Mouse (Mus musculus) adrenal gland, postnatal 25 days (tissue): ENCODE data around the gene Faah. TPM values are rescaled to one million over a fixed set of nuclear protein-coding genes. Genes with fewer than 3 reads are reported as not detected.

Source experiments
- DNase-seq: peaks from one replicate; pipeline ENCODE4 v3.0.0; 2021; ENCODE audit warnings: mixed read lengths
- total RNA-seq: library from RNA; stranded (reverse); gene quantifications from 2 replicates; pipeline ENCODE4 v1.2.3, GENCODE M21; 2021

Faah gene
- total RNA-seq, 1 experiment from 2014 or later, result 3.6 TPM

DNA sequence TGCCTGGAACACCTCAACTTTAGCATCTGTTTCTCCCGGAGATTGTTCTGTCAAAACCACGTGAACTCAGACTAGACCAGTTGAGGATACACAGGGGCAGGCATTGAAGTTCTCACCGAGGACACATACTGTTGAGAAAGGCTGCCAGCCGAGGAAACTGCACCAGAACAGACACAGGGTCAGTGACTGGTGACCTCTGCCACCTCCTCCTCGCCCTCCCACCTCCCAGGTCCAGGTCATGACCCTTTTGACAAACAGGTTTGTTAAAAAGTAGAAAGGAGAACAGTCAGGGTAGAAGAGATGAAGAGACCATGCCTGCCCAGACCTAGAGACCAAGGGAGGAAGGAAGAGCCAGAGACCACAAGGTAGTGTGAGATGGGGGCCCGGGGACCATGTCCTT lies 17.1 kb downstream of the Faah start:
- DNase-seq, result no peak

DNA sequence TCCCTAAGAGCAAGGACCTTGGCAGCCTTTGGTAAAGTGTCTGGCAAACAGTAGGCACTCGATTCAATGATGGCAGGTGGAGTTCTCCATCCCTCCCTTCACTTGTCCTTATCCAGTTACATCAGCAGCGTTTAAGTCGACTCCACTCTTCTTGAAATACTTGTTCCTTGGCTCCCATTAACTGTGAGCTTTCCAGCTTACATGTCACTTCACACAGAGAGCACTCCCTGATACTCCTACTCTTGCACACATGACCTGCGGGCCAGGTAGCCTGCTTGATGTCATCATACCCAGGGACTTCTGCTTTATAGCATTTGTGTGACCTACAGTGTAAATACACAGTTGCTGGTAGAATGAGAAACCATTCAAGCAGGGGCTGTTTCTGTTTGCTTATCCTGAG lies 21.0 kb downstream of the Faah start:
- DNase-seq, result no peak

DNA sequence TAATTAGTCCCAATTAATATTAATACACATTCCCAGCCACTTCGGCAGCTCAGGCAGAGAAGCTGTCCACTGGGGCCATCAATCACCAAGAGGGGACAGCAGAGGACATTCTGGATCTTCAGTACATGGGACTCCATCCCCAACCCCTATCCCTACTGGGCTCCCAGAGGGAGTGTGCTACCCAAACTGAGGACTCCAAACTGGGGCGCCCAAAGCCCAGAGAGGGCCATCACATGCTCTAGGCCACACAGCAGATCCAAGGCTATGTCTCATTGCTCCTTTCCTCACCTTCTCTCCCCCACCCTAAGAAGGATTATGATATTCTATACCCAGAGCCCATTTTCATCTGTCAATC lies 22.4 kb downstream of the Faah start:
- DNase-seq, result no peak

DNA sequence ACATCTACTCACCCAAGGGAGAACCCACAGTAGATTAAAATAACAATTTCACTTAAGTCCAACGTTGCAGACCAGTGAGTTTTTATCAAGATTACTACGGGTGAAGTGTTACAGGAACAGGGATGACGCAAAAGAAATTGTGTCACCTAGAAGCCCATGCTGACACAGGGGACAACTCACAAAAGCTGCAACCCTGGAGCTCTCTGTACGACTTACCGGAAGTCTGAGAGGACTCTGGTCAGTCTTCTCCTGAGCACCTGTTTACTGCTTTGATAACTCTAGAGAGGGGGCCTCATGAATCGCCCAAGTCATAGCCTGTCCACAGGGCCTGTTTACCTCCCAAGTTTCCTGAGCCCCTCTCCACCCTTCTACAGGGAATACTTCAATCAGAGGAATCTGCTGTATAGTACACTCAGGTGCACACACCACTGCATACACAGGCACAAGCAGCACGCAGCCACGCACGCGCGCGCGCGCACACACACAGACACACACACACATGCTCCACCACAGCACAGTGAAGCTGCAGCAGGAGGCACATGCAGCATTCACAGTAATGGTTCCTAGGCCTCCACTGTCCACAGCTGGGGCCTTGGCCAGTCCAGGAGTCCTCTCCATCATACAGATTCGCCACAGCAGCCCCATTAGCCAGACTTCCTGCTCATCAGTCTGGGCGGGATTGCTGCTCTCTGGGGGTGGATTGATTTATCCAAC lies 22.9 kb downstream of the Faah start:
- DNase-seq, result no peak

GRCm38 (mm10) chr4:115989382-115989781 lies 28.3 kb downstream of the Faah start:
- no peak for DNase-seq

- DNase-seq, result no peak
Measured at GRCm38 (mm10) chr4:115987858-115988530, 29.7 kb downstream of the Faah start.

DNA sequence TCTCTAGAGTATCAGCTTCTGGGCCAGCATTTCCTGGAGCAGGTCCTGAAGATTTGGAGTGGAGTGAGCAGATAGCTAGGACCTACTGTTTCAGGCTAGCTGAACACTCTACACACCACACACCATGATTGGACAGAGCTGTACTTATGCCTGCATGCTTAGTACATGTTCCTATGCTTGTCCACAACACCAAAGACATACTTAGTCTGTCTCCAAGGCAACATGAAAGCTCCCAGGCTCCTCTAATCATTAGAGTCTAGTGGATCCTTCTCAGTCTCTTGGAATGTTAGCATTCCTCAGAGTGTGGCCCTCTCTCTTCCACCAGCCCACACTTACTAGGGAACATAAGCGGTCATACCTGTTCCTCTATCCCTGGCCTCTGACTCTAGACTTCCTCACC lies 30.3 kb downstream of the Faah start:
- DNase-seq, result no peak

DNA sequence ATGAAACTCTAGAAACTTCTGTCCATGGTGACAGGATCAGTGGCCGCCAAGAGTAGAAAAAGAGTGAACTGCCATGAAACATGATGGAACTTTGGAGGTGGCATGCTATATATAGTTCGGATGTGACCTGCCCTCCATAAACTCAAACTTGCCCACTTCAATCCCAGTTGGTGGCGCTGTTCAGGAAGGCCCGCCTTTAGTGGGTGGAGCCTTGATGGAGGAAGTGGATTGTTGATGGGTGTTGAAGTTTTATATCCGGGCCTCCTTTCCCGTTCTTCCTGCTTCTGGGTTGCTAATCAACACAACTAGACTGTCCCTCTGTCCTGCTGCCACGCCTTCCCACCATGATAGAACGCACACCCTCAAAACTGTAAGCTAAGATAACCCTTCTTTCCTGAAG lies 32.8 kb downstream of the Faah start:
- no peak for DNase-seq

DNA sequence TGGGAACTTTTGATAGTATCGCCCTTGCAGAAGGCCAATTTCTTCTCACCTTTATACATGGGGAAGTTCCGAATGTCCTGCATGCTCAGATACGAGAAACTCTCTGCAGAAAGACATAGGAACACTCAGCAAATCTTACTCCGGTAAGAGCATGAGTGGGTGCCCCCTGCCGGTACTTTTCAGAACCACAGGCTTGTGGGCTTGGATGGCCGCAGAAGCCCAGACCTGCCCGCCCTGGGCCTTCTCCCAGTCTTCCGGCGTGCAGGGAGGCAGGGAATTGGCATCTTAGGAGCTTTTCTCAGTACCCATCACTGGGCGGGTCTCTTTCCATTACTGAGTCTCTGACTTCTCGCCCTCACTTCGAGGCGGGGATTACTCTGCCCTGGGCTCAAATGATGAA lies 33.6 kb downstream of the Faah start:
- peak; percentile 86 for DNase-seq

GRCm38 (mm10) chr4:115980676-115981075 lies 37.0 kb downstream of the Faah start:
- peak; percentile 55 for DNase-seq

DNA sequence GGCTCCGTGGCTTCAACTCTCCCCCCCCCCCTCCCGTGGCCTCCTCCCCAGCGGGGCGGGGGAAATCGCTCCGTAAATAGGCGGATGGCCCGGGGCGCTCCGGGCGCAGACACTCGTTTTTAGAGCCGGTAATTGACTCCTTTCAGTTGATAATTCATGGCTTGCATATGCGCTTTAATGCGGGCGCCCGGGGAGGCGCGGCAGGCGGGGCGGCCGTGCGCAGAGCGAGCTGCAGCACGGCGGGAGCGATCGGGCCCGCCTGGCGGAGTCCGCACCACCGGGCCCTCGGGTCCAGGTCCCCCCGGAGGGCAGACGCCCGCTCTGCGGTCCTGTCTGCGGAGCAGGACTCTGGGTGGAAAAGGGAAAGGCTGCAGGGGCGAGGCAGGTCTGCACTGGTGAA lies 38.3 kb downstream of the Faah start:
- no peak for DNase-seq

- no peak for DNase-seq
Measured at GRCm38 (mm10) chr4:115978911-115979310, 38.8 kb downstream of the Faah start.

DNA sequence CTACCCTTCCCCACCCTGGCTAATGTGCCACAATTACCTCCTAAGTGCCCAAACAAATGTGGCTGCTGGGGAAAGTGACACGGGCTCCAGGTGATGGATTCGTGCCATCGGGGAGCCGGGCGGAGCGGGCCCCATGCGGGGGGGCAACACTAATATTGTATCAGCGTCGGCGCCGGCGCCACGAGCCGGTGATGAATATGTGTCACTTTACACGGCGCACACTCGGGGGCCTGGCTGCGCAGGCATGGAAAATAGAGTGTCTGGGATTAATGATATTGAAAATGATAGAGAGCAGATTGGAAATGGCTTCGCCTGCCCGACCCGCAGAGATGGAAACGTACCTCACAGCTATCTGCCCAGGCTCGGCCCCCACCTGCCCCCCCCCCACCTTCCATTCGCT lies 45.2 kb downstream of the Faah start:
- DNase-seq, result no peak

- DNase-seq, result no peak
Measured at GRCm38 (mm10) chr4:115964446-115964845, 53.3 kb downstream of the Faah start.

- no peak for DNase-seq
Measured at GRCm38 (mm10) chr4:115963751-115964150, 54.0 kb downstream of the Faah start.

- DNase-seq, result peak; percentile 29
Measured at GRCm38 (mm10) chr4:115962671-115963412, 54.9 kb downstream of the Faah start.

GRCm38 (mm10) chr4:115961991-115962390 lies 55.7 kb downstream of the Faah start:
- no peak for DNase-seq

GRCm38 (mm10) chr4:115959546-115959945 lies 58.2 kb downstream of the Faah start:
- no peak for DNase-seq

GRCm38 (mm10) chr4:115955494-115955775 lies 62.3 kb downstream of the Faah start:
- no peak for DNase-seq

- DNase-seq, result no peak
Measured at GRCm38 (mm10) chr4:115954656-115955493, 62.9 kb downstream of the Faah start.

DNA sequence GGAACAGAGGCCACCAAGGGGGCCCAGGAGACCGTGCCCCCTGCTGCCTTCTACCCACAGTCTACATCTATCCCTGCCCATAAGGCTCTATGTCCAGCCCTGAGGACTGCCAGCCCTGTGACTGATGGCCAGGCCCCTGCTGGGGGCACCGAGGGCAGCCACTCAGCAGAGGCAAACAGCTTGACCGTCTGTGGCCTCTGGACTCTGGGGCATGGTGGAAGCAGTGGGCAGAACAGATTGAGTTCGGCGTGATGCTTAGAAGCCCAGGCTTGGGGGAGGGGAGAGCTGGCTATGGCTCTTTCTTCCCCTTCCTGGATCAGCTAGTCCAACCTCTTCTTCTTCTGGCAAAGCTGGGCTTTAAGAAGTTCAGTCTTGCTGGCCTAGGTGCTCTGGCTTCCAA lies 64.2 kb downstream of the Faah start:
- DNase-seq, result no peak

DNA sequence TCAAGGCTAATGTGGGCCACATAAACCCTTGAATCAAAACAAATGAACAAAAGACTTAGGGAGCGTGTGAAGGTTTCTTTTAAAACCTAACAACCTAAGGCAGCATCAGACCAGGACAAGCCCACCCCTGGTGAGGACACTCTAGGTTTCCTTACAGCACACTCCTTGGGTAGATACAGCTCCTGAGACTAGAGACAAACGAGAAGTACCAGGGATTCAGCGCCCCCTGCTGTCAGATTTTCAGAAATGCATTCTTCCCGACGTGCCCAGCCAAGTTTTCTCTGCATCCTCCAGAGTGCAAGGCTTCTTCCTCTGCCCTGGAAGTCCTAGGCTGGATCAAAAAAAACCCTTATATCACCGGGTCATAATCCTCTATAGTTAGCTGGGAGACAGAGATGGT lies 65.0 kb downstream of the Faah start:
- DNase-seq, result peak; percentile 47
